Mouse (Mus musculus): Measurements from ENCODE around the gene Ntsr1. TPM values are rescaled to one million over a fixed set of nuclear protein-coding genes. Genes with fewer than 3 reads are reported as not detected.

Gene Ntsr1
- polyA plus RNA-seq, 1 experiment from 2014 or later, result 0.05 TPM

- 36% methylated on average over 5 of the region's 5 CpGs for WGBS
- H3K4me2 ChIP-seq (replicated peaks; ENCODE audit: low read depth, low read length), result no peak overlapping the region
Observed at GRCm38 (mm10) chr2:180562146-180562545, 62.4 kb downstream of the Ntsr1 start.

GRCm38 (mm10) chr2:180563296-180563695 lies 63.5 kb downstream of the Ntsr1 start:
- no peaks in the 10 kb centered on the region for H3K27me3 ChIP-seq (replicated peaks; ENCODE audit: insufficient read depth, low read length)
- DNase-seq (ENCODE audit: low spot score) (no peak), ATAC-seq (no peak)
- H3K4me1 ChIP-seq (ENCODE audit: insufficient read depth, low read depth, low read length), result no peaks in the 10 kb centered on the region
- H3K4me3 ChIP-seq (ENCODE audit: low read depth, low read length), result no peak overlapping the region
- 58% methylated on average over 6 of the region's 6 CpGs for WGBS
- H3K36me3 ChIP-seq (ENCODE audit: insufficient read depth, low read length), result no peaks in the 10 kb centered on the region
- no peaks in the 10 kb centered on the region for H3K9me3 ChIP-seq (ENCODE audit: low read length)
- no peak overlapping the region for H3K9ac ChIP-seq (replicated peaks; ENCODE audit: low read depth)
- no peak for TF ChIP-seq CTCF (IDR thresholded peaks at IDR 0.05)
- H3K27ac ChIP-seq (ENCODE audit: low read length), result no peak overlapping the region
- H3K4me2 ChIP-seq (replicated peaks; ENCODE audit: low read depth, low read length), result no peak overlapping the region

More at GRCm38 (mm10) chr2:180562146-180562545, 62.4 kb downstream of the Ntsr1 start:
- no peak overlapping the region for H3K9ac ChIP-seq (replicated peaks; ENCODE audit: low read depth)
- H3K9me3 ChIP-seq (ENCODE audit: low read length), result no peaks in the 10 kb centered on the region
- TF ChIP-seq CTCF (IDR thresholded peaks at IDR 0.05), result no peak
- no peak for TF ChIP-seq EP300 (IDR thresholded peaks at IDR 0.05)
- ATAC-seq (no peak), DNase-seq (ENCODE audit: low spot score) (no peak)
- no peaks in the 10 kb centered on the region for H3K36me3 ChIP-seq (ENCODE audit: insufficient read depth, low read length)
- no peak overlapping the region for H3K4me3 ChIP-seq (ENCODE audit: low read depth, low read length)
- H3K27ac ChIP-seq (ENCODE audit: low read length), result no peak overlapping the region
- H3K27me3 ChIP-seq (replicated peaks; ENCODE audit: insufficient read depth, low read length), result no peaks in the 10 kb centered on the region
- H3K4me1 ChIP-seq (ENCODE audit: insufficient read depth, low read depth, low read length), result no peaks in the 10 kb centered on the region

GRCm38 (mm10) chr2:180563841-180564240 lies 64.1 kb downstream of the Ntsr1 start:
- Histone ChIP-seq H3K27me3 (replicated peaks; ENCODE audit: insufficient read depth, low read length) (no peaks in the 10 kb centered on the region), H3K9ac (replicated peaks; ENCODE audit: low read depth) (no peak overlapping the region), H3K4me1 (ENCODE audit: insufficient read depth, low read depth, low read length) (0 out of 2 replicates have a peak, but pooled peaks cover 5% of the 10 kb centered on the region), H3K4me2 (replicated peaks; ENCODE audit: low read depth, low read length) (no peak overlapping the region), H3K4me3 (ENCODE audit: low read depth, low read length) (no peak overlapping the region), H3K9me3 (ENCODE audit: low read length) (no peaks in the 10 kb centered on the region), H3K27ac (ENCODE audit: low read length) (no peak overlapping the region), H3K36me3 (ENCODE audit: insufficient read depth, low read length) (no peaks in the 10 kb centered on the region)
- no peak for TF ChIP-seq CTCF (IDR thresholded peaks at IDR 0.05)
- no peak for TF ChIP-seq EP300 (IDR thresholded peaks at IDR 0.05)
- ATAC-seq, result no peak
- no peak for DNase-seq (ENCODE audit: low spot score)
- WGBS, result 31% methylated on average over 5 of the region's 5 CpGs

GRCm38 (mm10) chr2:180566240-180566913 lies 66.6 kb downstream of the Ntsr1 start:
- no peaks in the 10 kb centered on the region for H3K9me3 ChIP-seq (ENCODE audit: low read length)
- no peak overlapping the region for H3K4me2 ChIP-seq (replicated peaks; ENCODE audit: low read depth, low read length)
- WGBS, result 18% methylated on average over 13 of the region's 13 CpGs
- H3K27me3 ChIP-seq (replicated peaks; ENCODE audit: insufficient read depth, low read length), result peaks cover 3% of the 10 kb centered on the region; the same call in 1 of the 2 replicates
- no peak overlapping the region for H3K4me3 ChIP-seq (ENCODE audit: low read depth, low read length)
- ATAC-seq (peak; percentile 66), DNase-seq (ENCODE audit: low spot score) (peak; percentile 79)
- H3K4me1 ChIP-seq (ENCODE audit: insufficient read depth, low read depth, low read length), result peaks cover 8% of the 10 kb centered on the region; the same call in 1 of the 2 replicates
- no peaks in the 10 kb centered on the region for H3K36me3 ChIP-seq (ENCODE audit: insufficient read depth, low read length)
- H3K27ac ChIP-seq (ENCODE audit: low read length), result no peak overlapping the region
- no peak for TF ChIP-seq EP300 (IDR thresholded peaks at IDR 0.05)
- peak; percentile 85 for TF ChIP-seq CTCF (IDR thresholded peaks at IDR 0.05)
- H3K9ac ChIP-seq (replicated peaks; ENCODE audit: low read depth), result no peak overlapping the region

GRCm38 (mm10) chr2:180569028-180569643 lies 69.4 kb downstream of the Ntsr1 start:
- TF ChIP-seq CTCF (IDR thresholded peaks at IDR 0.05), result no peak
- TF ChIP-seq EP300 (IDR thresholded peaks at IDR 0.05), result no peak
- Histone ChIP-seq H3K4me3 (ENCODE audit: low read depth, low read length) (no peak overlapping the region), H3K27me3 (replicated peaks; ENCODE audit: insufficient read depth, low read length) (peaks cover 3% of the 10 kb centered on the region; the same call in 1 of the 2 replicates), H3K9ac (replicated peaks; ENCODE audit: low read depth) (no peak overlapping the region), H3K9me3 (ENCODE audit: low read length) (no peaks in the 10 kb centered on the region), H3K36me3 (ENCODE audit: insufficient read depth, low read length) (no peaks in the 10 kb centered on the region), H3K27ac (ENCODE audit: low read length) (no peak overlapping the region), H3K4me1 (ENCODE audit: insufficient read depth, low read depth, low read length) (peaks cover 8% of the 10 kb centered on the region; the same call in 1 of the 2 replicates), H3K4me2 (replicated peaks; ENCODE audit: low read depth, low read length) (no peak overlapping the region)
- ATAC-seq, result peak; percentile 56; the same call in 1 of the 2 replicates
- 2% methylated on average over 3 of the region's 3 CpGs for WGBS
- peak; percentile 44 for DNase-seq (ENCODE audit: low spot score)

GRCm38 (mm10) chr2:180576482-180576881 lies 76.7 kb downstream of the Ntsr1 start:
- H3K27ac ChIP-seq (ENCODE audit: low read length), result no peak overlapping the region

More at GRCm38 (mm10) chr2:180576482-180576881, 76.7 kb downstream of the Ntsr1 start:
- ATAC-seq, result no peak
- H3K36me3 ChIP-seq (ENCODE audit: insufficient read depth, low read length), result no peaks in the 10 kb centered on the region
- H3K4me1 ChIP-seq (ENCODE audit: insufficient read depth, low read depth, low read length), result no peaks in the 10 kb centered on the region
- H3K4me2 ChIP-seq (replicated peaks; ENCODE audit: low read depth, low read length), result no peak overlapping the region
- no peak overlapping the region for H3K4me3 ChIP-seq (ENCODE audit: low read depth, low read length)
- no peak for DNase-seq (ENCODE audit: low spot score)
- H3K9ac ChIP-seq (replicated peaks; ENCODE audit: low read depth), result no peak overlapping the region
- no peaks in the 10 kb centered on the region for H3K27me3 ChIP-seq (replicated peaks; ENCODE audit: insufficient read depth, low read length)
- H3K9me3 ChIP-seq (ENCODE audit: low read length), result no peaks in the 10 kb centered on the region
- WGBS, result 53% methylated on average over 4 of the region's 4 CpGs
- TF ChIP-seq EP300 (IDR thresholded peaks at IDR 0.05) (no peak), CTCF (IDR thresholded peaks at IDR 0.05) (no peak)
